Mouse (Mus musculus): Measurements from ENCODE around the gene Psmb2. TPM values are rescaled to one million over a fixed set of nuclear protein-coding genes. Genes with fewer than 3 reads are reported as not detected.

The Psmb2 gene
- total and polyA plus RNA-seq, 3 experiments, result 179 to 269 (median 199) TPM

DNA sequence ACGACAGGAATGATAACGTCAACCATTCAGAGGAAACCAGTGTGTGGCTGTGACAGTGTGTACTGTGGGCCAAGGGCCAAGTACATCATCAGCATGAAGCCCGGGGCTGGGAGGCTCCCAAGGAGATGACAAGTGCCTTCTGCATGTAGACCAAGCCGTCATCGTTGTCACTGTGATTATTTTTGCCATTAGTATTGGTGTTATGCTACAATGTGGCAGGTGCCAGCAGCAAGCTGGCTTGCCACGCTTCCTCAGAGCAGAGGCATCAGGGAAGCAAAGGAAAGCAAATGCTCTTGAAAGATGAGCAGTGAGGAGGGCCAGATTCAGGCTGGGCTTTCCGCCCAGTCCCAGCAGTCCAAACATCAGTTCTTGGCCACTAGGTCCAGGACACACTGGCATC is 16.2 kb upstream of the Psmb2 start:
- TF ChIP-seq POLR2AphosphoS5 (IDR thresholded peaks at IDR 0.05; ENCODE audit: insufficient replicate concordance, low read depth, low read length) (no peak), GATA2 (IDR thresholded peaks at IDR 0.05; ENCODE audit: borderline replicate concordance, low read depth, low read length) (no peak), TAL1 (conservative IDR thresholded peaks at IDR 0.05; ENCODE audit: low read depth, low read length) (no peak), CTCF (IDR thresholded peaks at IDR 0.05; ENCODE audit: low read depth, low read length) (no peak), GATA1 (IDR thresholded peaks at IDR 0.05; ENCODE audit: borderline replicate concordance, low read length) (no peak)
- H3K36me3 ChIP-seq (replicated peaks), result no peaks in the 10 kb centered on the region
- ATAC-seq (ENCODE audit: extremely low read depth, insufficient number of reproducible peaks, low FRiP score, poor library complexity, severe bottlenecking) (no peak), DNase-seq (ENCODE audit: low spot score) (no peak)
- no peaks in the 10 kb centered on the region for H3K4me1 ChIP-seq (ENCODE audit: insufficient read depth, low read depth, low read length)
- peaks cover 32% of the 10 kb centered on the region for H3K27me3 ChIP-seq (ENCODE audit: insufficient read depth, low read length)
- H3K9me3 ChIP-seq (replicated peaks), result no peaks in the 10 kb centered on the region
- no peak overlapping the region for H3K4me3 ChIP-seq (ENCODE audit: low read depth, low read length)

DNA sequence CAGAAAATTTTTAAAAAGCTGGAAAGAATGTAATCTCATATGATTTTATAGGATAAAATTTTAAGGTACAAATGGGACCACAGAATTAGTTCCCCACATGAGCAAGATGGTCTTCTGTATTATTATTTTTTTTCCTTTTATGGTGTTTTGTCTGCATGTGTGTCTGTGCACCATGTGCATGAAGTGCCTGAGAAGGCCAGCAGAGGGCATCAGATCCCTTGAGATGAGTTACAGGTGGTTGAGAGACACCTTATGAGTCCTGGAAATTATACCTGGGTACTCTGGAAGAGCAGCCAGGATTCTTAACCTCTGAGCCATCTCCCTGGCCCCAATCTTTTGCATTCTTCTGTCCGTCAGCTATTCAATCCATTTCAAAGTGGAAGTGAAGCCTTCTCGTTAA is 10.4 kb upstream of the Psmb2 start:
- Histone ChIP-seq H3K9me3 (replicated peaks) (peaks cover 12% of the 10 kb centered on the region), H3K4me1 (ENCODE audit: insufficient read depth, low read depth, low read length) (no peaks in the 10 kb centered on the region), H3K36me3 (replicated peaks) (no peaks in the 10 kb centered on the region), H3K4me3 (ENCODE audit: low read depth, low read length) (no peak overlapping the region), H3K27me3 (ENCODE audit: insufficient read depth, low read length) (peaks cover 3% of the 10 kb centered on the region)
- TF ChIP-seq GATA1 (IDR thresholded peaks at IDR 0.05; ENCODE audit: borderline replicate concordance, low read length) (no peak), POLR2AphosphoS5 (IDR thresholded peaks at IDR 0.05; ENCODE audit: insufficient replicate concordance, low read depth, low read length) (no peak), CTCF (IDR thresholded peaks at IDR 0.05; ENCODE audit: low read depth, low read length) (no peak), TAL1 (conservative IDR thresholded peaks at IDR 0.05; ENCODE audit: low read depth, low read length) (no peak), GATA2 (IDR thresholded peaks at IDR 0.05; ENCODE audit: borderline replicate concordance, low read depth, low read length) (no peak)
- ATAC-seq (ENCODE audit: extremely low read depth, insufficient number of reproducible peaks, low FRiP score, poor library complexity, severe bottlenecking), result no peak
- DNase-seq (ENCODE audit: low spot score), result no peak

DNA sequence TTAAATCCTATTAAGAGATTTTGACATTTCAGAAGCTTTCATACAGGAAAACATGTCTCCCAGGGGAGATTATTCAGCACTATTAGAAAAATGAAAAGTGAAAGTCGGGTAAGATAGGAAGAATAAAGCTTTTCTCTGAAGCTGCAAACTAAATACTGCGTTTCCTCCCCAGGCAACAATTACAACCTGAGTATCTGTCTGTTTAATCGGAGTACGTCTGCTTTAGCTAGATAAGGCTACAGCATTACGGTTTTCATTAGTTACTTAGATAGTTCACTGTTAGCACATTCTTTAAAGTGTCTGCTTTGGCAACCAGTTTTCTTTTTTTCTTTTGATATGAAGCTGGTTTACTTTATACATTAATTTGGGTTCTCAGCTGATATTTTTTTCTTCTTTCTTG is 4.9 kb downstream of the Psmb2 start:
- Histone ChIP-seq H3K4me3 (ENCODE audit: low read depth, low read length) (peak overlapping the region; percentile 25; the same call in 1 of the 2 replicates), H3K36me3 (replicated peaks) (peaks cover 59% of the 10 kb centered on the region), H3K4me1 (ENCODE audit: insufficient read depth, low read depth, low read length) (peaks cover 43% of the 10 kb centered on the region), H3K9me3 (replicated peaks) (no peaks in the 10 kb centered on the region), H3K27me3 (ENCODE audit: insufficient read depth, low read length) (no peaks in the 10 kb centered on the region)
- ATAC-seq (ENCODE audit: extremely low read depth, insufficient number of reproducible peaks, low FRiP score, poor library complexity, severe bottlenecking) (peak; percentile 61), DNase-seq (ENCODE audit: low spot score) (peak; percentile 37)
- TF ChIP-seq GATA2 (IDR thresholded peaks at IDR 0.05; ENCODE audit: borderline replicate concordance, low read depth, low read length) (no peak), TAL1 (conservative IDR thresholded peaks at IDR 0.05; ENCODE audit: low read depth, low read length) (peak; percentile 68)

DNA sequence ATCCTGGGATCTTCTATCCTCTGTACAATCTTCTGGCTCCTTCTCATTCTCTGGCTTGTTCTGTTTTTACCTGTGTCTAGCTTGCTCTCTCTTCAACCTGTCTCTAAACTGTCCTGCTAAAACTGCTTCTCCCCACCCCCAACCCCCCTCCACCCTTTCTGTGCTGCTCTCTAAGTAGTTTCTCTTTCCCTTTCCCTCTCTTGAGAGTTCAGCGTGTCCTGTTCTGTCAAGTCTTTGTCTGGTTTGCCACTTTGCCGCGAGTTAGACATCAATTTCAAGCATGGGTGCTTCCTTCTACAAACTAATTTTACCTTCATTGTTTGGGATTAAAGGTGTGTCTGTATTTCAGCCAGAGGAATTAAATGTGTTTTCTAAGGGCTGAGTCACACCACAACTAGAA is 5.7 kb downstream of the Psmb2 start:
- TF ChIP-seq TAL1 (conservative IDR thresholded peaks at IDR 0.05; ENCODE audit: low read depth, low read length), result no peak
- TF ChIP-seq POLR2AphosphoS5 (IDR thresholded peaks at IDR 0.05; ENCODE audit: insufficient replicate concordance, low read depth, low read length), result no peak
- TF ChIP-seq GATA1 (IDR thresholded peaks at IDR 0.05; ENCODE audit: borderline replicate concordance, low read length), result no peak
- no peak for TF ChIP-seq GATA2 (IDR thresholded peaks at IDR 0.05; ENCODE audit: borderline replicate concordance, low read depth, low read length)
- TF ChIP-seq CTCF (IDR thresholded peaks at IDR 0.05; ENCODE audit: low read depth, low read length), result no peak
- Histone ChIP-seq H3K36me3 (replicated peaks) (peaks cover 67% of the 10 kb centered on the region), H3K27me3 (ENCODE audit: insufficient read depth, low read length) (no peaks in the 10 kb centered on the region), H3K4me1 (ENCODE audit: insufficient read depth, low read depth, low read length) (peaks cover 43% of the 10 kb centered on the region), H3K9me3 (replicated peaks) (no peaks in the 10 kb centered on the region), H3K4me3 (ENCODE audit: low read depth, low read length) (peak overlapping the region; percentile 40; the same call in 1 of the 2 replicates)
- DNase-seq (ENCODE audit: low spot score), result no peak
- no peak for ATAC-seq (ENCODE audit: extremely low read depth, insufficient number of reproducible peaks, low FRiP score, poor library complexity, severe bottlenecking)

DNA sequence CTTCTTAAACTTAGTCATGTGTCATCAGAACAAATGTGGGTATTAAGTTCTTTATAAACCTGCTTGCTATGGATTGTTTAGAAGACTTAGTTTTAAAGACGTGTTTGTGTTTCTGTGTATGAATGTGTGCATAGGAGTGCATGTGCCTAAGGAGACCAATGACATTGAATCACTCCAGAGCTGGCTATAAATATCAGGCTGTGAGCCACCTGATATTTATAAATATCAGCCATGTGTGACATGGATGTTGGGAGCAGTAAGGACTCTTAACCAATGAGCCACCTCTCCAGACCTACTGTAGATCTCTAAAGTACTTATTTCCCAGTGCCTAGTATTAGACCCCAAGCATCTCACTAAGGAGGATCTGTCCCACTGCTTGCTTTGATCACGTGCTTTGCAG is 12.0 kb downstream of the Psmb2 start:
- ATAC-seq (ENCODE audit: extremely low read depth, insufficient number of reproducible peaks, low FRiP score, poor library complexity, severe bottlenecking) (no peak), DNase-seq (ENCODE audit: low spot score) (no peak)
- peaks cover 93% of the 10 kb centered on the region for H3K36me3 ChIP-seq (replicated peaks)
- H3K4me1 ChIP-seq (ENCODE audit: insufficient read depth, low read depth, low read length), result peaks cover 14% of the 10 kb centered on the region
- H3K27me3 ChIP-seq (ENCODE audit: insufficient read depth, low read length), result no peaks in the 10 kb centered on the region
- no peak overlapping the region for H3K4me3 ChIP-seq (ENCODE audit: low read depth, low read length)
- no peaks in the 10 kb centered on the region for H3K9me3 ChIP-seq (replicated peaks)
- TF ChIP-seq GATA1 (IDR thresholded peaks at IDR 0.05; ENCODE audit: borderline replicate concordance, low read length) (no peak), CTCF (IDR thresholded peaks at IDR 0.05; ENCODE audit: low read depth, low read length) (no peak), POLR2AphosphoS5 (IDR thresholded peaks at IDR 0.05; ENCODE audit: insufficient replicate concordance, low read depth, low read length) (no peak), TAL1 (conservative IDR thresholded peaks at IDR 0.05; ENCODE audit: low read depth, low read length) (no peak), GATA2 (IDR thresholded peaks at IDR 0.05; ENCODE audit: borderline replicate concordance, low read depth, low read length) (no peak)

DNA sequence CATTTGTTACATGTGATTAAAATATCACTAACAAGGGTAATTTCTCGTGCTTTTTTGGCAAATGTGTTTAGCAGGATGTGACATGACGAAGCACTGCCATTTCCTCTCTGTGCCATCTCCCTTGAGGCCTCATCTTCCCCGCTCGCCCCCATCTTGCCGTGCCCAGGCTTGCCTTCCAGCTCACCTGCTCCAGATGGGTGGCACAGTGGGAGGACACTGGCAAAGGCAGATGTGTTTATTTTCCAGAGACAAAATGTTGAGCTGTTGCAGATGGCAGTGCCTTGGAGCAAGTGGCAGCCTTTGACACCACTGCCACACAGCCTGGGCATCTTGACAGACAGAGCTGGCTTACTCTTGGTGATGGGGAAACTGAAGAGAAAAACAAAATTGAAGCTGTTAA is 15.6 kb downstream of the Psmb2 start:
- TF ChIP-seq GATA2 (IDR thresholded peaks at IDR 0.05; ENCODE audit: borderline replicate concordance, low read depth, low read length) (no peak), GATA1 (IDR thresholded peaks at IDR 0.05; ENCODE audit: borderline replicate concordance, low read length) (no peak), POLR2AphosphoS5 (IDR thresholded peaks at IDR 0.05; ENCODE audit: insufficient replicate concordance, low read depth, low read length) (no peak), CTCF (IDR thresholded peaks at IDR 0.05; ENCODE audit: low read depth, low read length) (no peak), TAL1 (conservative IDR thresholded peaks at IDR 0.05; ENCODE audit: low read depth, low read length) (no peak)
- Histone ChIP-seq H3K4me1 (ENCODE audit: insufficient read depth, low read depth, low read length) (peaks cover 14% of the 10 kb centered on the region), H3K36me3 (replicated peaks) (peaks cover 91% of the 10 kb centered on the region), H3K4me3 (ENCODE audit: low read depth, low read length) (no peak overlapping the region; the same call in 1 of the 2 replicates), H3K27me3 (ENCODE audit: insufficient read depth, low read length) (no peaks in the 10 kb centered on the region), H3K9me3 (replicated peaks) (no peaks in the 10 kb centered on the region)
- ATAC-seq (ENCODE audit: extremely low read depth, insufficient number of reproducible peaks, low FRiP score, poor library complexity, severe bottlenecking) (no peak), DNase-seq (ENCODE audit: low spot score) (no peak)

Data from G1E (cell line).